Mouse (Mus musculus) R1 (cell line): ENCODE measurements at regions not wholly inside any gene's neighbourhood (a gene's known extent, or its start where the extent isn't known, plus 50 kb on each side); places are given as distances from the start of the nearest gene placed in this dataset.
"Not testable (repeated sequence)": the region's sequence is repeated elsewhere in the genome, so short reads cannot be mapped to it uniquely, and the experiment has no call there.

Experiments
- DNase-seq: peaks from one replicate; pipeline ENCODE4 v3.0.0-alpha.2; 2018; ENCODE audit warnings: low read depth, low spot score

DNA sequence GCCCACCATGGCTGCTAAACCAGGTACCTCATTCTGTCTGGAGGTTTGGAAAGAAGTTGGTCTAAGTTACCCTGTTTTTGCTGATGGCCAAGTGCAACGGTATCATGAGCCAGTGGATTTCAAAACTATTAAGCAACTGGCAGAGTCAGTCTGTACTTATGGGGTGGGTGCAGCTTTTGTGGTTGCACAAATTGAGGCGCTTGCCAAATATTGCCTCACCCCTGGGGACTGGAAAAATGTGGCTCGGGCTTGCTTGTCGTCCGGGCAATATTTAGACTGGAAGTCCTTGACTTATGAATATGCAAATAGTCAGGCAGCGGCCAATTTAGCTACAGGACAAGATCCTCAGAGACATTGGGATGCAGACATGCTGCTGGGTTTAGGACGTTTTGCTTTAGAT is 110.2 kb downstream of the Olfr164 start:
- DNase-seq: no peak

DNA sequence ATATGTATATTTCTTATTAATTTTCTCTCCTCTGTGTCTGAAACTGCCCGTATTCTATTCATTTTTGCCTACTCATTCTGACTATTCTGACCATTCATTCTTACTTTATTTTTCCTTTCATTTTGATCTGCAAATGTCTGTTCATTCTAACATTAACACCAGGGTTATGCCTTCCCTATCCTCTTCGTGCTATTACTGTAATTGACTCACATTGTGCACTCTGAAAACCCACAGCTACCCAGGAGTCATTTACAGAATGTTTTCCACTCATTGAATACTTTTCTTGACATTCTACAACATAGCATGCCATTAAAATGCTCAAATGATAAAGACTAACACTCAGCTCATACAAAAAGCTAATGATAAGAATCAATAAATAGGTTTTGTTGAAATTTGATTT is 112.9 kb downstream of the Olfr164 start:
- no peak for DNase-seq

DNA sequence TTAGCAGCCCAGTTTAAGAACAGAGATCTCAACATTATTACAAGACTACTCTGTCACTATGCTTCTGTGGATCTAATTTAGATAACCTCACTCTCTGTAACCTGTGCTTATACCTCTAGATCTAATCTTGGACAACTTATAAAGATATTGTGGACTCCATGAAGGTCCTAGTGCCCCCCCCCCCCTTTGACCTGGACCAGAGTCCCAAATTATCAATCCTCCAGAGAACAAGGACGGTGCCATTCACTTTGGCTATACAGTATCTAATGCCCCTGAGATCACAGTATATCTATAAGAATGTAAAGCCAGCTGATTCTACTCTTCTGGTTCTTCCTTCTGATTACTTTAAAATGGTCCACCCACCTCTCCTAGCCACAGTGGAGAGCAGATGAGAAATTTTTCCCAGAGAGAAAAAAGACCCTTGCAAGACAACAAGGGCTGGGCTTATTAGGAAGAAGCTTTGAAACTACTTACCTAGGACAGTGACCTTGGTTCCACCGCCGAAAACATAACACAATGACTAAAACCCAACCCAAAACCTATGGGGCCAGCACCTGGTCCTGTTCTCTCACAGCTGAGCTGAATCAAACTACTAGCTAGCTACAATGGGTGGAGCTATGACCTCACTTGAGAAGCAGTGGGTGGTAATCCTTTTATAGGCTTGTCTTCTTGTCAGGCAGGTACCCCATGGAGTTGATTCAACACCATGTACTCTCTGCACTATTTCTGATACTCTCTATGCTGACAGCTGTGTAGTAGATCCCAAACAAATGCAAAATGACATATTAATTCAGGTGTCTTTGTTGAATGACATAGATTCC is 113.9 kb downstream of the Olfr164 start:
- DNase-seq: peak; percentile 1

DNA sequence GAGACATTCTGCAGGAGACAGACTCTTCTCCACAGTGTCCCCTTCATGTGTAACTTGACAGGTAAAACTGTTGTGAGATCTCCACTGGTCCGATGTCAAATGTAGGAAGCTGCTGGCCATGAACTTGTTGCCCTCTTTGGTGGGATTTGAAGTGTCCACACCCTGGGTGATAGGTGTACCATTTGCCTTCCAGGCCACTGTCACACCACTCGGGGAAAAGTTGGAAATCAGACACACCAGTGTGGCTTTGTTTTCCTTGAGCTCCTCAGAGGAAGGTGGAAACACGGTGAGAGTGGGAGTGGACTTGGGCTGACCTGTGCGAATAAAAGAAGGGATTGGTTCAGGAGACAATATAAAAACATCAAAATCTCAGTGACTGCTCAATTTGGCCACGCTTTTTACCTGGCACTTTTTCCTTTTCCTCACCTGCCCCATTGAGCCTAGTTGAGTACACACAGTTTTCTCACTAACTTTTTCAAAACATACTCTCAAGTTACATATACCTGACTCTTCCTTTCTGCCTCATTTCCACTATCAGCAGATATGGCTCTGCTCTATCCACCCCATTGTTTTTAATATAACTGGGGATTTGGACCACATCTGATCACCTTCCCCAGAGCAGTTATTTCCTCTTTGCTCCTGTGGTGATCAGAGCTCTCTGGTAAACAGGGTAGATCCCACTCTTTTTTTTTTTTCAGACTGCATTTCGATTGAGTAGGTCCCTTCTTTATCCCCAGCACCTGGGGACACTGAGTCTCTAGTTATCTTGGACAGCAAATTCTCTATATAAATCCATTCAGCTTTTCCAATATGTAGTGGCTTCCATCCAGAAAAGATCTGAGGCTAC is 115.1 kb downstream of the Olfr164 start:
- no peak for DNase-seq

DNA sequence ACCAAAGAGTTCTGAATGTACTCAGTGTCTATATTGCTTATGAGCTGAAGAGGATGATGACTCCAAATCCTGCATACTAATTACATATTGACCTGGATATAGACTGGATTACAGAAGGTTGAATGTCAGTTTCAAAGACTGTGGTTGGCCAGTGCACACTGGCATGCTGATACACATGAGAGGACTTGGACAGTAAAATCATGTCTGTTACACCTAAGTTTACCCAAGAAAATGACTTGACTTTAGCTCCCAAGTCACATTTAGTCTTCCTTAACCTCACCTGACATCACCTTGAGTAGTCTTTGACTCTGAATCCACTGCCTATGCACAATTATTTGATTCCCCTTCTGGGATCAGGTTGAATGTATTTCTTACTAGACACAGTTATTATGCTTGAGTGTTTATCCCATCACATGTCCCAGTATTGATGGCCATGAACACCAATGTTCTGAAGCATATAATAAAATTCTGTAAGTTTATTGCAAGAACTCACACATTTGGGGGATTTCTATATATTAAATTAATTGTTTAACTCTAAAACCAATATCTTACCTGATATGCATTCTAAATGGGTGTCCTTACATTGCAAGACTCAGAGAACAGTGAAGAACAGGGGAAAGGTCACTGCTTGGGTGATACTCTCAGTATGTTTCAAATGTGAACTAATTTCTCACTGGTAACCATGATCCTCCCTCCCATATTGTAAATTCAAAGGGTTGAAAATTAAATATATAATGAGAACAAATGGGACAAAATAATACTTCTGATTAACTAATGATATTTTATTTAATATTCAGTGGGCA is 116.0 kb downstream of the Olfr164 start:
- no peak for DNase-seq

DNA sequence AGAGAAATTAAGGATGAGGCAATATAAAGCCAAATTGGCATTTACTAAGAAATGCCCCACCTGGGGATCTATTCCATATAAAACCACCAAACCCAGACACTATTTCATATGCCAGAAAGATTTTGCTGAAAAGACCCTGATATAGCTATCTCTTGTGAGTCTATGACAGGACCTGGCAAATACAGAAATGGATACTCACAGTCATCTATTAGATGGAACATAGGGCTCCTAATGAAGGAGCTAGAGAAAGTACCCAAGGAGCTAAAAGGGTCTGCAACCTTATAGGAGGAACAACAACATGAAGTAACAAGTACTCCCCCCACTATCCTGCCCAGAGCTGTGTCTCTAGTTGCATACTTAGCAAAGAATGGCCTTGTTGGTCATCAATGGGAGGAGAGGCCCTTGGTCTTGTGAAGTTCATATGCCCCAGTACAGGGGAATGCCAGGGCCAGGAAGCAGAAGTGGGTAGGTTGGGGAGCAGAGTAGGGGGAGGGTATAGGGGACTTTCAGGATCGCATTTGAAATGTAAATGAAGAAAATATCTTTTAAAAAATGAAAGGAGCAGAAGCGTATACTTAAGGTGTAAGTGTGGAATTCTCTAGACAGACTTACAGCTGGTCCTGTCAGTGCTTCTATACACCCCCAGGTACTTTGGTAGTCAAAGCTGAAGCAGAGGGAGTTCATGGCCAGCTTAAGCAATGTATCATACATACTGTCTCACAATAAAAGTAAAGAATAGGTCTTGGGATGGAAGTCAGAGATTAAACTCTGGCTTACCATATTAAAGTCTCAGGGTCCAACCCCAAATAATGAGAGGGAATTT is 128.2 kb downstream of the Olfr164 start:
- no peak for DNase-seq

DNA sequence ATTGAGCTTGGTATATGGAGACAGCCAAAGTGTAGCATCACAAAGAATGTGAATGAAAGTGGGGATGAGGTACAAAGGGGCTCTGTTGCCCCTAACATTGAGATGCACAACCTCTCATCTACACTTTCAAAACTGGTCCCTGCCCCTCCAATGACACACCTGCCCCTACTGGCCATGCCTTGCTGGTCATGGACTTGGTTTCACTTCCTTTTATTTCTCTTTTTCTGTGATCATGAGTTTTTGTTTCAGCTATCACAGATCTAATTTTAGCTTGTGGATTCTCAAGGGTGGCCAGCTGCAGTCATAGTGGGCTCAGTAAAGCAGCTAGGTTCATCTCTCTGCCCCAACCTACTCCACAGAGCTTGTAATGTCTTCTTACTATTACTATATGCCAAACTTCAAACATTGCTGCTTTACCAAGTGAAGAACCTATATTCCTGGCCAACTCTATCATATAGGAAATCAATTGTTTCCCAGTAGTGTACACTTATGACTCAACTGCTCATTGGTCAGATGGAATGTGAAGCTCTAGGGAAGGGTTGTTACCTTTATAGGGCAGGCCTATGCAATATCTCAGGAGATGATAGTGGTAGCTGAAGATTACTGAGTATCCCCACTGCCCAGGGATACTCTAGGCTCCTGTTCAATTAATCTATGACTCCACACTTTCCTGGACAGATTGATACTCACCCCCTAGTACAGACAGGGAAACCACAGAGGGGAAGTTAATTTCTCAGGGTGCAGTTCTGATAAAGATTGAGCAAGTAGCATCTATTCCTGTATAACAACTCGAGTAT is 134.5 kb downstream of the Olfr164 start:
- no peak for DNase-seq

DNA sequence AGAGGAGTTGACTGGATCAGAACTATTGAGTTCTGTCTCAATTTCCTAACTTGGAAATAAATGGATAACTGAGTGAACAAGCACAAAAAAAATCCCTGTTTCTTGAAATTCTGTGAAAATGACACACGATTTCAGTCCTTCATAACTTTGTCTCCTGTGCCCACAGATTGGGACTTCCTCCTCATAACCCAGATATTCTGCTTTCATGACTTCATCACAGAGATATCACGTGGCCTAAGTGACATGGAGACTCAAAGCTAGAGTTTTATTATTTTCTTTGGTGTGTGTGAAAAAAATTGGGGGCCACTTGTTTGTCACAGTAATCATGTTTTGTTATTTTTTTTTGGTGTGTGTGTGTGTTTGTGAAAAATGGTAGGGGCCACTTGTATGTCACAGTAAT is 160.8 kb downstream of the Olfr164 start:
- DNase-seq: no peak

DNA sequence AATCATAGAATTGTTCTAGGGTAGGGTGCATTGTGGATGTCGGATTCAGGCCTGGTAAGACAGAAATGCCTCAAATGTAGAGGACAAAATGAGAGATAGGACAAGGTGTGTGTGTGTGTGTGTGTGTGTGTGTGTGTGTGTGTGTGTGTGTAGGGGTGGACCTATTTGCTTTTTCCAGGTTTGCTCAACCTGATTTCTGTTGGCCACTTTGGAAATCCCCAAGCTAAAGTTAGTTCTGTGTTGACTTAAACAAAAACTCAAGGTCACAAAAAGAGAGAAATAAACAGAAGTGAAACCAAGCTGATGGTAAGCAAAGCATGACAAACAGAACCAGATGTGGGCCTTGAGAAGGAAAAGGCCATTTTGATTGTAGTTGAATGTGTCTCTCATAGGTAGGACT is 161.4 kb downstream of the Olfr164 start:
- DNase-seq: not testable (repeated sequence)

DNA sequence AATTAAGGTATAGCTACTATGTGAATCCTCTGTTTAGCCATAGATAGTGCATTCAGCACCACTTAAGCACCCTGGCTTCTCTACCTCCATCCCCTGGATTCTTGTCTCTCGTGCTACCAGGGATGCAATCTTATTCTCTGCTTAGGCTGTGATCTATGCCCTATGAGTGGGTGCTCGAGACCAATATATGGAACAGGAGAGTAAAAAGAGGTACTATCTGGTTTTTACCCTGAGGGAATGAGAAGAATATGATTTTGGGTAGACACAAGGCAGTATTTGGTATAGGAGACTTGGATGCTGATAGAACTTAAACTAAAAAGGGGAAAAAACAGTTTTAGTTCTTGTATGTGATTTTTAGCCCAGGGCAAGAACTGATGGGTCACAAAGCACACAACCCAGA is 162.8 kb downstream of the Olfr164 start:
- DNase-seq: no peak

DNA sequence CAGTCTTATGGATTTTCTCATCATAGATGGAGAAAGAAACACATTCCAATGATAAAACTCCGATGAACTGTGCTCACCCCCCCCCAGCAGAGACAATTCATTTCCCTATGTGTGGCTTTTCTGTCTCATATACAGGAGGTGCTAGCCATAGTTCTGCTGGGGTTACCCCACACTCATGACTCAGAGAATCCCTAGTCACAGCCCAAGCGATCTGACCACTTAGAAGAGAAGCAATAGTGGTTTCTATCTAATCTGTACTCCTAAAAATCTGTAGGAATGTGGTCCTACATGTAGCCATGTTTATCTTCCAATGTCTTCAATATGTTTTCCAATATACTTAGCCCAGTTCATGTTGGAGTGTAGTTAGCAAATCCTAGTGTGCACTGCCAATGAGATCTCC is 163.3 kb downstream of the Olfr164 start:
- no peak for DNase-seq

DNA sequence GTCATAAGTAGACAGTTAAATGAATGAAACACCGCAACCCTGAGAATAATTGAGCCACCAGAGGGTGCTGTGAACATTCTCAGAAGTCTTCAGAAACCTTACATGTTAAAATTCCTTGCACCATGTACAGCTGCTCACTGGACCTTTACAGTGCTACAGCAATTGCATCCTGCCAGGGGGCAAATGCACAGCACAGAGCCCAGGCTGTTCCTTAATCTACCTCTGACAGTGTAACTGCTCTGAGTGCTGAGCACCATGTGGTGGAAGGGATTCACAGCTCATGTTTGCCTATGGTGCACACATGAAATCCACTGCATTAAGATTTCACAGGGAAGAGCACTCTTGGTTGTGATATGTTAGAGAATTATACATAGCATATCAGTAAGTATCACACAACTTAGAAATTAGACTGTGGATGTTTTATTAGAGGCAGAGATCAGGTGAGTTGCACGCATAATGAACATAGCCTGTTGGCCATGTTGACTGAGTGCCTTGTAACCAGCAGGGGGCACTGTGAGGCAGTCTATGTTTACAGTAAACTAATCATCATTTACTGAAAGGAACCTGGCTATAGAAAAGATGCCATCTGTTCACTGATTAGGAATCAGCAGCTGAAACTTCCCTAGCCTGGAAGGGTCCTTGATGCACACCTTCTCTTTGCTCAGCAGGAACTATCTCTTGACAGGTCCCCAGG is 167.4 kb downstream of the Olfr164 start:
- DNase-seq: peak; percentile 46
